Mouse (Mus musculus) kidney, postnatal 10 days (tissue): ENCODE data around the gene Amy2a1.
"Not testable (repeated sequence)": the region's sequence is repeated elsewhere in the genome, so short reads cannot be mapped to it uniquely, and the experiment has no call there.

ENCODE experiments used
- DNase-seq: peaks from one replicate; pipeline ENCODE4 v3.0.0; 2021; ENCODE audit warnings: mixed read lengths

Amy2a1 gene

GRCm38 (mm10) chr3:113532328-113532727 is at the start of gene Amy2a1:
Amy2a1 (minus strand) TSS chr3:113532428.
- not testable (repeated sequence) for DNase-seq

GRCm38 (mm10) chr3:113574578-113574977 is 42.4 kb upstream of the Amy2a1 start:
- no peak for DNase-seq

GRCm38 (mm10) chr3:113574138-113574537 is 41.9 kb upstream of the Amy2a1 start:
- no peak for DNase-seq

GRCm38 (mm10) chr3:113572158-113572557 is 39.9 kb upstream of the Amy2a1 start:
- DNase-seq = no peak

- no peak for DNase-seq
These were observed 7.5 kb upstream of the Amy2a1 start for GRCm38 (mm10) chr3:113539692-113540091.
